Mouse (Mus musculus) MEL-GATA-1-ER (cell line): ENCODE results near the gene Rpl41.
"Not testable (repeated sequence)": the region's sequence is repeated elsewhere in the genome, so short reads cannot be mapped to it uniquely, and the experiment has no call there.

Source experiments
- DNase-seq: peaks from one replicate; pipeline ENCODE4 v3.0.0-alpha.2; 2012; ENCODE audit warnings: low read depth; ENCODE audit errors: extremely low read depth

Gene Rpl41

DNA sequence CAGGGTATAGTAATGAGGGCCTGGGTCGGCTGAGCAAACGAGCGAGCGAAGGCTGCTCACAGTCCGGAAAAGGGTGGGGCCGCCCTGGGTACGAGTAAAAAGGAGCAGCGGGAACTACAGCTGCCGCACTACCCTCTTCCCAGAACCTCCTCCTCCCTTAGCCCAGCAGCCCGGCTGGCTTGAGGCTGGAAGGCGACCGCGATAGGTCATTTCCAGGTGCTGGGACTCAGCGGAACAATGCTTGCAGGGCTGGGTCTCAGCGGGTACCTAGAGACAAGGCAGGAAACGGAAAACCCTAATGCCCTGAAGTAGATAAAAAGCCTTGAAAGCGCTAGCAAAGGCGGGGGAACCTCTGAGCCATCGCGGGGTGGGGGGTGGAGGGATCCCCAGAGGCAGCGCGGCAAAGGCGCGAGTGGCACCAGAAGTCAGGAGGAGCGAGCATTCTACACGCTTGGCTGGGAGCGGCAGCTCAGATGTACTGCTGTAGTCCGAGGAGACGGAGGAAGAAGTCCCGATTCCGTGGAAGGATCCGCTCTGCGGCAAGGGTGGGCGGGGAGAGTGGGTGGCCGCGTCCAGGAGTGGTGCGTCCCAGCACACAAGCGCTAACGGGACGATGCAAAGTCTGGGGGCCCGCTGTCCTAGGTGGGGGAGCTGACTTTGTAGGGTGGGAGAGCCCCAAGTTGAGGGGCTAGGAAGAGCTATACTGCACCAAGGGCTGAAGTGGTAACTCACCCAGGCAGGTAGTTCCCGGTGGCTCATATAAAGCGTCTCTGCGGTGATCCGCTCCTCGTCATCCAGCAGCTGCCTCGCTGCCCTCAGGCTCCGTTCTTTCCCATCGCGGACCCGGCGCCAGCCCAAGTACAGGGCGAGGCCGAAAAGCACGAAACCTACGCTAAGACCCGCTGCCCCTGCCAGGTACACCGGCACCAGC, 24.1 kb downstream of the Rpl41 start:
- peak; percentile 68 for DNase-seq

DNA sequence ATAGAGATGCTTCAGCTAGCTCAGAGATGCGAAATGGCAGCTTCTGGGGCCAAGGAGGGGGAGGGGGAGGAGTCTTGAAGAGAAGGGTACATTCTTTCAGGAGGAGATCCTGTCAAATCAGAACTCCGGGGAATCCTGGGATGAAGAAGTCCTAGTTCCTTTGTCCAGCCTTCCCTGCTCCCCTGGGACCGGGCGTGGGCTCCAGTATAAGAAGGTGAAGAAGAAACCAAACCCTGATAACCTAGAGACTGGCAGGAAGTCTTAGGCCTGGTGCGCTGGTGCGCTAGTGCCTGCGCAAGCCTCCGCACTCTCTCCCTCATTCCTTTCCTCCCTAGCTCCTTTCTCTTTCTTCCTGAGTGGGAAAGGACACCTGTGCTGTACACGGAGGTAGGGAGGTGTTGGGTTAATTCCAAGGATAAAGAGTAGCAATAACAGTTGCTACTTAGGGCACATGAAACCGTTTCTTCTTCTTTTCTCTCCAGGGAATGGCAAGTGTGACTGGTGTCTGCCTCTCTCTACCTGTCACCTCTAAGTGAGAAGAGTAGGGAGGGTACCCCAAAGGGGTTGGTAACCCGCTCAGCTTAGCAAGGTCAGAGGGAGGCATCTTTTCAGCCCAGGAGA, 24.9 kb downstream of the Rpl41 start:
- DNase-seq: peak; percentile 25

GRCm38 (mm10) chr10:128522351-128522750, 26.8 kb downstream of the Rpl41 start:
- DNase-seq: no peak

DNA sequence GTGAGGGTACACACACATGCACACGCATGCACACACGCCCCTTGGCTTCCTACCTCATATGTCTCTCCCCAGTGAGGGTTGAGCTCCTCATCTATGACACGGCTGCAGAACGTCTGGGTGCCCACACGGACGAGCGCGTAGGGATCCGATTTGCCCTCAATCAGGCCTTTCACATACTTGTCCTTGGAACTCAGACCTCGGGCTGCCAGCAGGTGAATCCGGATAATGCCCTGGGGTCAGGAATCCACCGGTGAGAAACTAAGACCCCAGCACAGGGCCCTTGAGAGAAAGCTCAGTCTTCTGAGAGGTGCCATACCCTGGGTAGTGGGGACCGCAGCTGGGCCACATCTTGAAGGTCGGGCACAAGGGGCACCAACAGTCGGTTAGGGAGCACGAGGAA, 28.5 kb downstream of the Rpl41 start:
- DNase-seq: no peak

DNA sequence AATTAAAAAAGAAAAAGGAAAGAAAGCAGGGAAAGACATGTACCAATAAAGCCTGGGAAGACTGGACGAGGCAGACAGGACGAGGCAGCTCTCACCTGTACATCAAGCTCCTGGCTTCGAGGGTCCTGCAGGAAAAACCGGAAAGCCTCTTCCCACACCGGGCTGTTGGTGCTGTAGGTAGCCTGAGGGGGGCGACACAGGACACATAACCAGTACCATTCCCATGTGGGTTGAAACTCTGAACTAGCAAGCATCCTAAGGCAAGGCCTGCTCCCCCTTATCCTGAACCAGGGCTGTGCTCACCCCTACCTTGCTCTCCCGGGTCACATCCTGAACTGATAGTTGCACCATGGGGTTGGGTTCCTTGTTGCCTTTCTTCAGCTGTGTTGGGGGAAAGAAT, 30.3 kb downstream of the Rpl41 start:
- DNase-seq: no peak

GRCm38 (mm10) chr10:128516677-128517076, 32.4 kb downstream of the Rpl41 start:
- DNase-seq: no peak

DNA sequence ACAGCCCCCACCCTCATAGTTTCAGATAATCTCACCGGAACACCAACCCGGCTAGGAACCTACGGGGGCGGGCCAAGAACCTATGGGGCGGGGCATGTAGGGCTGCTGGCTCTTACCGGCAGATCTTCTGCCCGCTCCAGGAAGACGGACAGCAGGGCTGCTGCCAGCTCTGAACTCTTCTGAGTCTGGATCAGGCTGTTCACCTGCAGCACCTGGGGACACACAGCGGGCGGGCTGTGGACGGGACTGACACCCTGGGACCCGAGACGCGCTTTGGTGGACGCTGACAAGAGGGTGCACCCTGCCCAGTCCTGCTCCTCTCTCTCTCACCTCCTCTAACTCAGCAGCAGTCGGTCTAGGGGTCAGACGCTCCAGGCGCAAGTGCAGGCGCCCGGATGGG, 33.1 kb downstream of the Rpl41 start:
- no peak for DNase-seq

DNA sequence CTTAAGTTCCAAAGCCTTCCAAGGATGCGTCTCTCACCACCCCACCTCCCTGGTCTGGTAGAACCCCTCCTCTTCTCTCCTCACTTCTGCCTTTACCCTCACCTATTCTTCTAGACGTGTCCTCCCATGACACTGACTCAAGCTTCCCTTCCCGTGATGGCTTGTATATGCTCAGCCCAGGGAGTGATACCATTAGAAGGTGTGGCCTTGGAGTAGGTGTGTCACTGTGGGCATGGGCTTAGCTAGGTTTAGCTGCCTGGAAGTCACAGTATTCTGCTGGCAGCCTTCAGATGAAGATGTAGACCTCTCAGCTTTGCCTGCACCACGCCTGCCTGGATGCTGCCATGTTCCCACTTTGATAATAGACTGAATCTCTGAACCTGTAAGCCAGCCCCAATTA, 34.1 kb downstream of the Rpl41 start:
- DNase-seq: no peak

DNA sequence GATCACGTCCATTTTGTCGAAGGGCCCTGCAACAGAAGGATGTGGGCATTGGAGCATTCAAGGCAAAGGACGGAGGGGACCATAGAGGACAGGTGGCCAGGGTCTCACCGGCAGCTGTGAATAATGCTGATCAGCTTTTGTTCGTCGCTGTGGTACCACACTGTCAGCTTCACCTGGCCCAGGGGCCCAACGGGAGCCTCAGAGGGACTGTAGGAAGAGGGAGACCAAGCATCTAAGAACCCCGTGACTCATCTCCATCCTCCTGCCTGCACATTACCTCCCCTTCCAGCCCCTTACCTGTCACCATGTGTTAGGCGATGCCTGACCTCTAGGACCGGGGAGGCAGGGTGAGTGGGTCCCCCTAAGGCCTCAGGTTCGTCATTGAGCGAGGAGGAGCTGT, 37.3 kb downstream of the Rpl41 start:
- DNase-seq: no peak

GRCm38 (mm10) chr10:128511189-128511588, 37.9 kb downstream of the Rpl41 start:
- no peak for DNase-seq

DNA sequence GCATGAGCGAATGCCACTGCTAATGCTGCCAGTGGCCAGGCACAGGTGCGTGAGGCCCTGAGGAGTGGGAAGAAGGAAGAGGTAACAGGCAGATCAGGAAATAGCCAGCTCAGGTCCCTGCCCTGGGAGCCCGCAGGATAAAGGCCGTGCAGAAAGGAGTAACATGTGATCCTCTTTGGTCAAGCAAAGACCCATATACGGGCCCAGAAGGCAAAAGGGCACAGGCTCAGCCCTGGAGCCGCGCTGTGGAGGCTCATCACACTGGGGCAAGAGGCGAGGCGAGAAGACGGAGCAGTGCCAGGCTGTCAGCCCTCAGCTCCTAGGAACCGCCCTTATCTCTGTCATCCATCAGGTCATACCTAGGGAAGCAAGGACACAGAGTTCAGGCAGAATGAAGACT, 38.8 kb downstream of the Rpl41 start:
- no peak for DNase-seq

DNA sequence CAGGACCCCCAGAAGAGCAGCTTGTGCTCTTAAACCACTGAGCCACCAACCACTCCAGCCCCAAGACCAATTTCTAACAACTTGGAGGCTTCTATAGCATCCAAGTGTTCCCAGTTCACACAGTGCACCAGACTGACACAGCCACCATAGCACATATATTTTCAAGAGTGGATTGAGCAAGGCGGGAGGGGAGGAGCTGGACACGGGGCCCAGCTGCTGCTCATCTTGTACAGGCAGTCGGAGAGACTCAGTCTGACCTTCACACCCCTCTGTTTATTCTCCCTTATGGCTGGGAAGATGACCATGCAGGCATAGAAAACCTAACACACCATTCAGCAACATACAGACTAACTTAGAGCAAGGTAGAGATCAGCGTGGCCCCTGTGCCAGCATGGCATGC, 39.3 kb downstream of the Rpl41 start:
- no peak for DNase-seq

GRCm38 (mm10) chr10:128509203-128509602, 39.9 kb downstream of the Rpl41 start:
- DNase-seq: no peak

- DNase-seq: no peak
These were observed 40.8 kb downstream of the Rpl41 start for GRCm38 (mm10) chr10:128508260-128508659.

DNA sequence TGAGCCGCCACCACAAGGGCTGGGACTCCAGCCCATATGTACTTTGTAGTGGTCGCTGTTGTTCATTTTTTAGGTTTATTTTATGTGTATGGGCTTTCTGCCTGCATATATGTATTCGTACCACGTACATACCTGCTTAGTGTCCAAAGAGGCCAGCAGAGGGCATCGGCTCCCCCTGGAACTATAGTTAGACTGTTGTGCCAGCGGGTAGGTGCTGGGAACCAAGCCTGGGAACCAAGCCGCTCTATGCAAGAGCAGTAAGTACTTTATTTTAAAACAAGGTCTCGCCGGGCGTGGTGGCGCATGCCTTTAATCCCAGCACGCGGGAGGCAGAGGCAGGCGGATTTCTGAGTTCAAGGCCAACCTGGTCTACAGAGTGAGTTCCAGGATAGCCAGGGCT, 43.1 kb downstream of the Rpl41 start:
- DNase-seq: no peak

DNA sequence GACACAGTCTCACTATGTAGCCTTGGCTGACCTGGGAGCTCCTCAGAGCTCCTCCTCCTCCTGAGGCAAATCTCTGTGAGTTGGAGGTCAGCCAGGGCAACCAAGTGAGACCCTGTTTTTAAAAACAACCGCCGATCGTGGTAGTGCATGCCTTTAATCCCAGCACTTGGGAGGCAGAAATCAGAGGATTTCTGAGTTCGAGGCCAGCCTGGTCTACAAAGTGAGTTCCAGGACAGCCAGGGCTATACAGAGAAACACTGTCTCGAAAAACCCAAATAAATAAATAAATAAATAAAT, 43.8 kb downstream of the Rpl41 start:
- not testable (repeated sequence) for DNase-seq

GRCm38 (mm10) chr10:128504641-128505370, 44.3 kb downstream of the Rpl41 start:
- no peak for DNase-seq

GRCm38 (mm10) chr10:128504012-128504411, 45.1 kb downstream of the Rpl41 start:
- no peak for DNase-seq

- DNase-seq: no peak
These were observed 45.6 kb downstream of the Rpl41 start for GRCm38 (mm10) chr10:128503532-128503931.

- no peak for DNase-seq
These were observed 46.8 kb downstream of the Rpl41 start for GRCm38 (mm10) chr10:128502341-128502740.

- no peak for DNase-seq
These were observed 49.9 kb downstream of the Rpl41 start for GRCm38 (mm10) chr10:128499116-128499671.

DNA sequence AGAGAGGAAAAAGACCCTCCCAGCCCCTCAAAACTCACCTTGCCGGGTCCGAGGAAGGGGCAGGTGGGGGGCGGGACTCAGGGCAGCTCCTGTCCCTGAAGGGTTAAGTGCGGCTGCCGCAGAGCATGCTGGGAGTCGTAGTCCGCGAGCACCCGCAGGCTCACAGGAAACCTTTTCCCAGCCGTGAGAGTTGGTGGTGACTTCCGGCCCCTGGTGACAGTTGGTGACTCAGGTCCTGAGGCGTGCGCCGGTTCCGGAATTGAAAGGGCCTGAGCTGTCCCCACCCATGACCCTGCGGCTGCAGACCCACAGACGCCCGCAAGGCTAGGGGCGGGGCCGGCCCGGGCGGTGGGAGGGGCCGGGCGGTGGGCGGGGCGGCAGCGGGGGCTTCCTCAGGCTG, 50.5 kb downstream of the Rpl41 start, which contains the start of gene Myl6b:
TSS of gene Myl6b (minus strand) at position 96 of the 400 bp plus-strand sequence.
- DNase-seq: peak; percentile 96
